Mouse (Mus musculus): ENCODE data around the gene Rbm47. TPM values are rescaled to one million over a fixed set of nuclear protein-coding genes. Genes with fewer than 3 reads are reported as not detected.

Gene Rbm47
- polyA plus RNA-seq, 1 experiment = 310 TPM

DNA sequence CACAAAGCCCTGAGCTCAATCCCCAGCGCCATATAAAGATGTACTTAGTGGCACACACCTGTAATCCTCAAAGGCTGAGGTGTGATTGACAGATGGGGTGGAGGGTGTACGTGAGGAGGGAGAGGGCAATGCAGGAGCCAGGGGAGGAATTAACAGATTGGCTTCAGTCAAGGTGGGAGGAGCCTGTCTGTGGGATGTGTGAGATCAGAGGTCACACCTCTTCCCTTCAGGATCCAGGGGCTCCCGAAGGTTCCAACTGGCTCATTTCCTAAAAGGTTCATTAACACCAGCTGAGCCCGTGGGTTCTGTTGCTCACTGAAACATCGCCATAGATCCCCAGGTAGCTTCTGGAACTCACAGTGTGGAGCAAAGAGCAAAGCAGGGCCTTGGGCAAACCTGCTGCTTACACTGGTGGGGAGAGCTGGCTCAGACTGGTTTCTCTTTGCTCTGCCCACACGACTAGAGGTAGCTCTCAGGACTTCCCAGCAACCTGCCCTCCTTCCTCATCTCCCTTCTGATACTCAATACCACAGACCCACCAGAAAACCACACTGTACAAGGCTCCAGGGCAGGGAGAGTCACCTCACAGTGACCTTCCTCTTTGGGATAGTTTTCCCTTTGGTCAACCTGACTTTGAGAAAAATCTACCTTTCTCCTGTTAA is 33.2 kb downstream of the Rbm47 start:
- no peaks in the 10 kb centered on the region for H3K27me3 ChIP-seq (ENCODE audit: control insufficient read depth, insufficient read depth, low read length)
- WGBS = 16% methylated on average over 6 of the region's 6 CpGs
- 0 out of 2 replicates have a peak overlapping the region, but pooled peaks have one; percentile 15 for H3K27ac ChIP-seq (ENCODE audit: insufficient read depth, low read depth, low read length)

DNA sequence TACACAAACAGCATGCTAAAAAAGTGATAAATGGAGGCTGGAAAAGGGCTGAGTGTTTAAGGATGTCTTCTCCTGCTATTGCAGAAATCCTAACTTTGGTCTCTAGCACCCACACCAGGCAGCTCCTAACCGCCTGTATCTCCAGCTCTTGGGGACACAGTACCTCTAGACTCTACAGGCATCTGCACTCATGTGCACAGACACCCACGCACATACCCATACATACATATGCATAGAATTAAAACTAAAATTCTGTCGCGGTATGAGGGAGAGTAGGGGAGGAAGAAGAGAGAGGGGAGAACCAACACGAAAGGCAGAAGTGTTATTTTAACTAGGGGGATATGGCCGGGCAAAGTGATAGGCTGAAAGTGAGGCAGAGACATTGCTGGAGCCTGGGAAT is 33.7 kb downstream of the Rbm47 start:
- WGBS = 77% methylated on average over 6 of the region's 6 CpGs
- no peak overlapping the region for H3K4me3 ChIP-seq (ENCODE audit: low read depth, low read length)
- H3K27ac ChIP-seq (ENCODE audit: insufficient read depth, low read depth, low read length) = no peak overlapping the region
- no peaks in the 10 kb centered on the region; the same call in 1 of the 2 replicates for H3K36me3 ChIP-seq (ENCODE audit: control insufficient read depth, insufficient read depth, low read length)
- TF ChIP-seq CTCF (IDR thresholded peaks at IDR 0.05; ENCODE audit: extremely low read depth, insufficient read length, insufficient replicate concordance, low read depth, low read length) (no peak), POLR2A (IDR thresholded peaks at IDR 0.05; ENCODE audit: low read depth, low read length) (no peak)
- no peaks in the 10 kb centered on the region for H3K27me3 ChIP-seq (ENCODE audit: control insufficient read depth, insufficient read depth, low read length)
- H3K4me1 ChIP-seq (ENCODE audit: control insufficient read depth, insufficient read depth, insufficient read length, low read length) = peaks cover 5% of the 10 kb centered on the region; the same call in 1 of the 2 replicates

More for the DNA sequence above, 33.2 kb downstream of the Rbm47 start:
- no peak for TF ChIP-seq POLR2A (IDR thresholded peaks at IDR 0.05; ENCODE audit: low read depth, low read length)
- TF ChIP-seq CTCF (IDR thresholded peaks at IDR 0.05; ENCODE audit: extremely low read depth, insufficient read length, insufficient replicate concordance, low read depth, low read length) = no peak
- Histone ChIP-seq H3K4me1 (ENCODE audit: control insufficient read depth, insufficient read depth, insufficient read length, low read length) (peaks cover 5% of the 10 kb centered on the region; the same call in 1 of the 2 replicates), H3K4me3 (ENCODE audit: low read depth, low read length) (no peak overlapping the region), H3K36me3 (ENCODE audit: control insufficient read depth, insufficient read depth, low read length) (no peaks in the 10 kb centered on the region; the same call in 1 of the 2 replicates)

DNA sequence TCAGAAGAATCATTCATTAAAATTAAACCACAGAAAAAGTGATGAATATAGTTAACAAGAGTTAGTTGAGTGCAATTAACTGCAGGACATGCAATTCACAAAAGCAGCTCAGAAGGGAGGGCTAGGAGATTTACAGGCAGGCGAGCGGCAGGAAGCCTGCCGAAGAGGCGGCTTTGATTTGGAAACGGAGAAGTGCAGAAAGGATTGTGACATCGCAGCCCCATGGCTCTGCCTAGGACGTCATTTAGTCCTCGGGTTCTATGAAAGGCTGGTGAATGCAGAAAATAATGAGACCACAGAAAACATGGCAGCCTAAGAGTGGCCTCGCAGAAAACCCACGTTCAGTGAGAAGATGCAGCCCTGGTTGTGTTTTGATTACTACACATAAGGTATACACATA is 34.3 kb downstream of the Rbm47 start:
- peaks cover 3% of the 10 kb centered on the region; the same call in 1 of the 2 replicates for H3K4me1 ChIP-seq (ENCODE audit: control insufficient read depth, insufficient read depth, insufficient read length, low read length)
- 75% methylated on average over 10 of the region's 10 CpGs for WGBS
- H3K4me3 ChIP-seq (ENCODE audit: low read depth, low read length) = no peak overlapping the region
- H3K27me3 ChIP-seq (ENCODE audit: control insufficient read depth, insufficient read depth, low read length) = no peaks in the 10 kb centered on the region
- no peak overlapping the region for H3K27ac ChIP-seq (ENCODE audit: insufficient read depth, low read depth, low read length)
- no peak for TF ChIP-seq CTCF (IDR thresholded peaks at IDR 0.05; ENCODE audit: extremely low read depth, insufficient read length, insufficient replicate concordance, low read depth, low read length)
- TF ChIP-seq POLR2A (IDR thresholded peaks at IDR 0.05; ENCODE audit: low read depth, low read length) = no peak
- H3K36me3 ChIP-seq (ENCODE audit: control insufficient read depth, insufficient read depth, low read length) = no peaks in the 10 kb centered on the region; the same call in 1 of the 2 replicates

- H3K27me3 ChIP-seq (ENCODE audit: control insufficient read depth, insufficient read depth, low read length) = no peaks in the 10 kb centered on the region
- H3K4me3 ChIP-seq (ENCODE audit: low read depth, low read length) = no peak overlapping the region
- WGBS = 81% methylated on average over 4 of the region's 4 CpGs
- H3K4me1 ChIP-seq (ENCODE audit: control insufficient read depth, insufficient read depth, insufficient read length, low read length) = peaks cover 3% of the 10 kb centered on the region; the same call in 1 of the 2 replicates
- H3K27ac ChIP-seq (ENCODE audit: insufficient read depth, low read depth, low read length) = no peak overlapping the region
- TF ChIP-seq CTCF (IDR thresholded peaks at IDR 0.05; ENCODE audit: extremely low read depth, insufficient read length, insufficient replicate concordance, low read depth, low read length) = no peak
- no peak for TF ChIP-seq POLR2A (IDR thresholded peaks at IDR 0.05; ENCODE audit: low read depth, low read length)
- H3K36me3 ChIP-seq (ENCODE audit: control insufficient read depth, insufficient read depth, low read length) = no peaks in the 10 kb centered on the region; the same call in 1 of the 2 replicates
These were observed 35.7 kb downstream of the Rbm47 start for GRCm38 (mm10) chr5:66137250-66137649.

DNA sequence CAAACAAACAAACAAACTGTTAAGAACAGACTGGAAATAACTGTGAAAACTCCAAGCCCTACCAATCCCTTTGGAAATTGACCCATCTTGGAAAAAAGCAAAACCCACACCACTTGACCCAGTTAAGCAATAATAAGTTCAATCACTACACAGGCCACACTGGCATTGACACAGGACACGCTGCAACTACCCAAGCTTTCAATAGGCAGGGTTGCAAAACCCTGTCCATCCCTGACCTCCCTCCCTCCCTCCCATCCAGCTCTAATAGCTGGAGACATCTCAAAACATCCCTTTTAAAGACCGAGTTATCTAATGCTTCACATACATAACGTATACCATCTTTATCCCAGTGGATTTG is 37.1 kb downstream of the Rbm47 start:
- Histone ChIP-seq H3K4me1 (ENCODE audit: control insufficient read depth, insufficient read depth, insufficient read length, low read length) (peaks cover 3% of the 10 kb centered on the region; the same call in 1 of the 2 replicates), H3K27me3 (ENCODE audit: control insufficient read depth, insufficient read depth, low read length) (no peaks in the 10 kb centered on the region), H3K4me3 (ENCODE audit: low read depth, low read length) (no peak overlapping the region), H3K27ac (ENCODE audit: insufficient read depth, low read depth, low read length) (no peak overlapping the region), H3K36me3 (ENCODE audit: control insufficient read depth, insufficient read depth, low read length) (peaks cover 2% of the 10 kb centered on the region; the same call in 1 of the 2 replicates)
- 88% methylated on average over 3 of the region's 3 CpGs for WGBS
- TF ChIP-seq CTCF (IDR thresholded peaks at IDR 0.05; ENCODE audit: extremely low read depth, insufficient read length, insufficient replicate concordance, low read depth, low read length) (no peak), POLR2A (IDR thresholded peaks at IDR 0.05; ENCODE audit: low read depth, low read length) (no peak)

DNA sequence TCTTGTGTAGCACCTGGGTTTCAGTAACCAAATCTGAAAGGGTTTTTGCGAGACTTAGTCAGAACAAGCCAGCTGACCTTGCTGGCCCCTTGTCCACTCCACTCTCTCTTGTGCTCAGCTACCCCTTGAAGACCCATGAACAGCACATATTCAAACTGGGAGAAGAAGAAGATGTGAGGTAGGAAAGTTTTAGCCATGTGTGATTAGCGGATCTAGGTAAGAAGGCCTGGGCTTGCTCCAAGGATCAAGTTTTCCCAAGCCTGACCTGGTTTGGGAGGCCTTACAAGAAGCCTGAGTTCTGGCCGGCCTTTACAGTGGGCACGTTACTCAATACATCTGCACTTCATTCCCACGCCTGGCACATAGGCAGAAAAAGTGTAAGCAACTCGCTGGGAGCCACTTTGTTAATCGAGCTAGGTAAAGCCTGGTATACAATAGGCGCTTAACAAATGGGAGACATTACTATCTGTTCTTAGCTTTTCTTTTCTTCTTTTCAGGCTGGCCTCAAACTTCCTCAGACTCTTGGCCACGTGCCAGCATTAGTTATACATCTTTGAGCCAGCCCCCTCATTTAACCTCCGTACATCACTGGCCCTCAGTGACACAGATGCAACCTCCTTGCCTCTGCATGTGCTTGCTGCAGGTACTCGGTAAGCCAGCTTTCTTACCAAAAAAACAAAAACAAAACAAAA is 37.6 kb downstream of the Rbm47 start:
- no peaks in the 10 kb centered on the region for H3K27me3 ChIP-seq (ENCODE audit: control insufficient read depth, insufficient read depth, low read length)
- no peak overlapping the region for H3K4me3 ChIP-seq (ENCODE audit: low read depth, low read length)
- 70% methylated on average over 11 of the region's 11 CpGs for WGBS
- H3K27ac ChIP-seq (ENCODE audit: insufficient read depth, low read depth, low read length) = no peak overlapping the region
- peaks cover 3% of the 10 kb centered on the region for H3K36me3 ChIP-seq (ENCODE audit: control insufficient read depth, insufficient read depth, low read length)
- H3K4me1 ChIP-seq (ENCODE audit: control insufficient read depth, insufficient read depth, insufficient read length, low read length) = peaks cover 3% of the 10 kb centered on the region; the same call in 1 of the 2 replicates
- TF ChIP-seq CTCF (IDR thresholded peaks at IDR 0.05; ENCODE audit: extremely low read depth, insufficient read length, insufficient replicate concordance, low read depth, low read length) = no peak
- no peak for TF ChIP-seq POLR2A (IDR thresholded peaks at IDR 0.05; ENCODE audit: low read depth, low read length)

DNA sequence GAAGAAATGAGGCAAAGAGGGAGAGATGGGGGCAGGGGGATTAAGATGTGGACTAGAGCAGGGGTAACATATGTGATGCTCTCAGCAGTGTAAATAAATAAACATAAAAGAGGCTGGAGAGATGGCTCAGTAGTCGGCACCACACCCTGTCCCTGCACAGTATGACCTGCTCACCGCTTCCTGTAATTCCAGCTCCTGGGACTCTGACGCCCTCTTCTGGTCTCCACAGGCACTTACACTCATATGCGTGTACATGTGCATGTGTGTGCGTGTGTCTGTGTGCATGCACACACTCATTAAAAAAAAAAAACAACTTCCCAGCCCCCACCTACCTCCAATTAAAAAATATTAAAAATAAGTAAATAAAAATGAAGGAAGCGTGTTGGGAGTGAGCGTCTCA is 38.3 kb downstream of the Rbm47 start:
- H3K27ac ChIP-seq (ENCODE audit: insufficient read depth, low read depth, low read length) = no peak overlapping the region
- H3K27me3 ChIP-seq (ENCODE audit: control insufficient read depth, insufficient read depth, low read length) = no peaks in the 10 kb centered on the region
- H3K36me3 ChIP-seq (ENCODE audit: control insufficient read depth, insufficient read depth, low read length) = peaks cover 3% of the 10 kb centered on the region
- peaks cover 3% of the 10 kb centered on the region; the same call in 1 of the 2 replicates for H3K4me1 ChIP-seq (ENCODE audit: control insufficient read depth, insufficient read depth, insufficient read length, low read length)
- no peak overlapping the region for H3K4me3 ChIP-seq (ENCODE audit: low read depth, low read length)
- TF ChIP-seq CTCF (IDR thresholded peaks at IDR 0.05; ENCODE audit: extremely low read depth, insufficient read length, insufficient replicate concordance, low read depth, low read length) (peak; percentile 38; the same call in 1 of the 2 replicates), POLR2A (IDR thresholded peaks at IDR 0.05; ENCODE audit: low read depth, low read length) (no peak)
- WGBS = 93% methylated on average over 7 of the region's 7 CpGs

All from small intestine, adult 2 months (tissue).